Mouse (Mus musculus) hindbrain, embryonic 15.5 days (tissue): ENCODE measurements around the gene Spaca4. TPM values are rescaled to one million over a fixed set of nuclear protein-coding genes. Genes with fewer than 3 reads are reported as not detected.

Experiments
- ATAC-seq: fragments of 200-750 bp; cut with Nextera tagmentation; 2 replicates; pipeline ENCODE4 v1.8.0; 2017; ENCODE audit warnings: low read depth, moderate number of reproducible peaks, moderate TSS enrichment; ENCODE audit not compliant: low FRiP score
- H3K27ac ChIP-seq: fragments of 300-500 bp; sonication (generic); replicated peaks from 2 replicates; pipeline ENCODE4 v1.5.1; 2015; ENCODE audit warnings: mild to moderate bottlenecking, inconsistent platforms
- H3K27me3 ChIP-seq: fragments of 300-500 bp; sonication (generic); 2 replicates; pipeline ENCODE4 v1.6.1; 2015; ENCODE audit warnings: control low read depth, inconsistent platforms
- H3K36me3 ChIP-seq: fragments of 300-500 bp; sonication (generic); 2 replicates; pipeline ENCODE4 v1.6.1; 2015; ENCODE audit warnings: control low read depth, inconsistent platforms
- H3K4me1 ChIP-seq: fragments of 300-500 bp; sonication (generic); replicated peaks from 2 replicates; pipeline ENCODE4 v1.6.1; 2015; ENCODE audit warnings: control low read depth, inconsistent platforms
- H3K4me2 ChIP-seq: fragments of 300-500 bp; sonication (generic); 2 replicates; pipeline ENCODE4 v1.6.1; 2015; ENCODE audit warnings: moderate library complexity, mild to moderate bottlenecking, inconsistent platforms
- H3K4me3 ChIP-seq: fragments of 300-500 bp; sonication (generic); 2 replicates; pipeline ENCODE4 v1.5.1; 2015; ENCODE audit warnings: mild to moderate bottlenecking, inconsistent platforms
- H3K9ac ChIP-seq: fragments of 300-500 bp; sonication (generic); 2 replicates; pipeline ENCODE4 v1.6.1; 2015; ENCODE audit warnings: inconsistent platforms
- H3K9me3 ChIP-seq: fragments of 300-500 bp; sonication (generic); 2 replicates; pipeline ENCODE4 v1.6.1; 2016; ENCODE audit warnings: control low read depth, inconsistent platforms
- WGBS: fragments of 180-500 bp; shearing (Covaris S2); methylation state at CpG from one replicate; pipeline ENCODE4 v1.1.7; 2015; 5-methylcytosine and 5-hydroxymethylcytosine counted together
- polyA plus RNA-seq: library from polyadenylated mRNA; unstranded; fragments of >200 nt; fragmentation: Nextera tagmentation; extraction: Ambion mirVana; gene quantifications from 2 replicates; pipeline ENCODE4 v1.2.1, GENCODE M21; 2015

The Spaca4 gene
- polyA plus RNA-seq, 1 experiment from 2014 or later: not detected

DNA sequence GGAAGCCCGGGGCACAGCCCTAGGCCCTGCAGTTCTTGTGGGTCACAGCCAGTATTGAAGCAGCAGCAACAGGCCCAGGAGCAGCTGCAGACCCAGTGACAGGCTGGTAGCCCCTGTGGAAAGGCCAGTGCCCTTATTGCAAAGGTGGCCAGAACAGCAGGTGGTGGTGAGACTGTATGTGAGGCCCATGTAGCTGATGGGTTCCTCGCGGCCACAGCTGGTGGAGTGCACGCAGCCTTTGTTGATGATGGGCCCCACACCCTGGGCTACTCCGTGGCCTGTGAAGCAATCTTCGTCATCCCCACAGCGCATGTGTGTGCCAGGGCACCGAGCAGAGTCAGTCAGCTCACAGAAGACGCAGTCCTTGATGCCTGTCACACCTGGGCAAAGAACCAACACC, 462 bp downstream of the Spaca4 start:
- H3K36me3 ChIP-seq: peaks cover 32% of the 10 kb centered on the region
- H3K4me3 ChIP-seq: no peak overlapping the region
- no peaks in the 10 kb centered on the region for H3K9me3 ChIP-seq
- WGBS: 97% methylated on average over 9 of the region's 9 CpGs
- no peak overlapping the region for H3K27ac ChIP-seq
- no peak overlapping the region for H3K9ac ChIP-seq
- no peak overlapping the region for H3K4me2 ChIP-seq
- no peak for ATAC-seq
- H3K4me1 ChIP-seq: no peaks in the 10 kb centered on the region
- H3K27me3 ChIP-seq: no peaks in the 10 kb centered on the region

- 97% methylated on average over 14 of the region's 14 CpGs for WGBS
- H3K9me3 ChIP-seq: no peaks in the 10 kb centered on the region
- H3K4me2 ChIP-seq: no peak overlapping the region
- no peak for ATAC-seq
- peaks cover 10% of the 10 kb centered on the region for H3K4me1 ChIP-seq
- no peak overlapping the region for H3K9ac ChIP-seq
- H3K36me3 ChIP-seq: peaks cover 36% of the 10 kb centered on the region
- no peak overlapping the region for H3K4me3 ChIP-seq
- H3K27me3 ChIP-seq: no peaks in the 10 kb centered on the region
- H3K27ac ChIP-seq: no peak overlapping the region
These were observed 1.8 kb downstream of the Spaca4 start for GRCm38 (mm10) chr7:45723781-45724180.

- H3K27ac ChIP-seq: no peak overlapping the region
- no peaks in the 10 kb centered on the region for H3K27me3 ChIP-seq
- H3K36me3 ChIP-seq: peaks cover 36% of the 10 kb centered on the region
- H3K4me2 ChIP-seq: no peak overlapping the region
- H3K9me3 ChIP-seq: no peaks in the 10 kb centered on the region
- peaks cover 13% of the 10 kb centered on the region for H3K4me1 ChIP-seq
- no peak for ATAC-seq
- no peak overlapping the region for H3K4me3 ChIP-seq
- H3K9ac ChIP-seq: no peak overlapping the region
- 96% methylated on average over 4 of the region's 4 CpGs for WGBS
These were observed 2.3 kb downstream of the Spaca4 start for GRCm38 (mm10) chr7:45723301-45723700.

DNA sequence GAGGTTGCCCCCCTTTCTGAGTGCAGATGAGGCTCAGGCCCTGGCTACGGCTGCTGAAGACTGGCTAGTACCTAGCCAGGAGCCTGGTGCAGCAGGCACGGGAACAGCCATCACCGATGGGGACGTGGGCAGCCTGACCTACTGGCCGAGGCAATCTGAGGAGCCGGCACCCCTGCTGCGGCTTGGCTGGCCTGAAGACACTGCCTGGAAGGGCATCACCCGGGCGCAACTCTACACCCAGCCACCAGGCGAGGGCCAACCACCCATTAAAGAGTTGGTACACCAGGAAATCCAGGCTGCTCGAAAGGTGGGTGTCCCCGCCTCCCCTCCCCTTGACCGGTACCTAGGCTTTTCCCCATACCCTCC, 3.3 kb downstream of the Spaca4 start:
- no peak for ATAC-seq
- peaks cover 36% of the 10 kb centered on the region for H3K36me3 ChIP-seq

GRCm38 (mm10) chr7:45721642-45722347, 3.8 kb downstream of the Spaca4 start:
- H3K9ac ChIP-seq: no peak overlapping the region
- H3K27ac ChIP-seq: no peak overlapping the region
- no peaks in the 10 kb centered on the region for H3K27me3 ChIP-seq
- peaks cover 18% of the 10 kb centered on the region for H3K4me1 ChIP-seq
- peaks cover 32% of the 10 kb centered on the region for H3K36me3 ChIP-seq
- H3K9me3 ChIP-seq: no peaks in the 10 kb centered on the region
- no peak overlapping the region for H3K4me2 ChIP-seq
- H3K4me3 ChIP-seq: no peak overlapping the region
- ATAC-seq: no peak
- 53% methylated on average over 13 of the region's 13 CpGs for WGBS

More for the DNA sequence above, 3.3 kb downstream of the Spaca4 start:
- H3K27me3 ChIP-seq: no peaks in the 10 kb centered on the region
- no peak overlapping the region for H3K9ac ChIP-seq
- H3K27ac ChIP-seq: no peak overlapping the region
- H3K4me3 ChIP-seq: no peak overlapping the region
- 79% methylated on average over 13 of the region's 13 CpGs for WGBS
- H3K4me1 ChIP-seq: peaks cover 13% of the 10 kb centered on the region
- no peak overlapping the region for H3K4me2 ChIP-seq
- no peaks in the 10 kb centered on the region for H3K9me3 ChIP-seq

- Histone ChIP-seq H3K9me3 (no peaks in the 10 kb centered on the region), H3K27me3 (no peaks in the 10 kb centered on the region), H3K4me3 (no peak overlapping the region), H3K4me1 (peaks cover 24% of the 10 kb centered on the region), H3K9ac (no peak overlapping the region), H3K36me3 (peaks cover 26% of the 10 kb centered on the region), H3K27ac (no peak overlapping the region), H3K4me2 (no peak overlapping the region)
- no peak for ATAC-seq
- 82% methylated on average over 7 of the region's 7 CpGs for WGBS
These were observed 4.4 kb downstream of the Spaca4 start for GRCm38 (mm10) chr7:45721234-45721571.

- WGBS: 83% methylated on average over 14 of the region's 14 CpGs
- Histone ChIP-seq H3K4me3 (no peak within 1 kb of the TSS), H3K9me3 (no peaks in the 10 kb centered on the region), H3K27ac (no peak within 1 kb of the TSS), H3K4me1 (peaks cover 30% of the 10 kb centered on the region), H3K4me2 (no peak within 1 kb of the TSS), H3K9ac (no peak within 1 kb of the TSS), H3K27me3 (no peaks in the 10 kb centered on the region), H3K36me3 (peaks cover 26% of the 10 kb centered on the region)
- ATAC-seq: no peak
These were observed 5.0 kb downstream of the Spaca4 start, which contains the start of gene Fam83e for GRCm38 (mm10) chr7:45720413-45721233. TSS of gene Fam83e (plus strand) at chr7:45721212.

- no peaks in the 10 kb centered on the region for H3K9me3 ChIP-seq
- no peak overlapping the region for H3K27ac ChIP-seq
- no peak for ATAC-seq
- H3K4me3 ChIP-seq: no peak overlapping the region
- no peak overlapping the region for H3K9ac ChIP-seq
- WGBS: 91% methylated on average over 16 of the region's 16 CpGs
- H3K36me3 ChIP-seq: peaks cover 24% of the 10 kb centered on the region
- peaks cover 34% of the 10 kb centered on the region for H3K4me1 ChIP-seq
- H3K4me2 ChIP-seq: 0 out of 2 replicates have a peak overlapping the region, but pooled peaks have one; percentile 81
- no peaks in the 10 kb centered on the region for H3K27me3 ChIP-seq
These were observed 5.7 kb downstream of the Spaca4 start for GRCm38 (mm10) chr7:45719738-45720412.

DNA sequence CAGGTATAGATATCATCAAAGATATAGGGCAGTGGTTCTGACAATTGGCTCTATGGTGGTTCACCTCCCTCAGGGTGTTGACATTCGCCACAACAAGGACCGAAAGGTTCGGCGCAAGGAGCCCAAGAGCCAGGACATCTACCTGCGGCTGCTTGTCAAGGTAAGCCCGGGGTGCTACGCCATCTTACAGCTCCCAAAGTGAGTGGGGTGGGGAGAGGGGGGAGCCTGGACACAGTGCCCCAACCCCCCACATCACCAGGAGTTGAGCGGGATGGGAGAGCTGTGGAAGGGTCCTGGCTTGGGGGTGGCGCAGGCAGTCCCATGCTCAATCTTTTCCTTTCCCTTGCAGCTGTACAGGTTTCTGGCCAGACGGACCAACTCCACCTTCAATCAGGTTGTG, 6.4 kb downstream of the Spaca4 start:
- Histone ChIP-seq H3K9me3 (no peaks in the 10 kb centered on the region), H3K27me3 (no peaks in the 10 kb centered on the region), H3K27ac (no peak overlapping the region), H3K36me3 (peaks cover 22% of the 10 kb centered on the region), H3K4me2 (peak overlapping the region; percentile 81), H3K9ac (peak overlapping the region; percentile 88), H3K4me1 (peaks cover 40% of the 10 kb centered on the region), H3K4me3 (peak overlapping the region; percentile 90)
- ATAC-seq: no peak
- WGBS: 84% methylated on average over 10 of the region's 10 CpGs

GRCm38 (mm10) chr7:45718331-45718730, 7.3 kb downstream of the Spaca4 start:
- Histone ChIP-seq H3K4me3 (peak overlapping the region; percentile 90), H3K4me1 (peaks cover 48% of the 10 kb centered on the region), H3K27ac (peak overlapping the region; percentile 92), H3K9ac (peak overlapping the region; percentile 88), H3K9me3 (no peaks in the 10 kb centered on the region), H3K4me2 (peak overlapping the region; percentile 81), H3K36me3 (peaks cover 16% of the 10 kb centered on the region), H3K27me3 (no peaks in the 10 kb centered on the region)
- ATAC-seq: no peak
- WGBS: 0% methylated on average over 20 of the region's 20 CpGs

- Histone ChIP-seq H3K4me3 (peak within 1 kb of the TSS; percentile 90), H3K9ac (peak within 1 kb of the TSS; percentile 92), H3K4me1 (peaks cover 48% of the 10 kb centered on the region), H3K27me3 (no peaks in the 10 kb centered on the region), H3K36me3 (peaks cover 20% of the 10 kb centered on the region), H3K4me2 (peak within 1 kb of the TSS; percentile 81), H3K9me3 (no peaks in the 10 kb centered on the region), H3K27ac (peak within 1 kb of the TSS; percentile 92)
- ATAC-seq: peak; percentile 77
- WGBS: under 1% methylated on average over 41 of the region's 41 CpGs
These were observed 7.7 kb downstream of the Spaca4 start, which contains the start of gene Sphk2 for GRCm38 (mm10) chr7:45717918-45718297. TSS of gene Sphk2 (minus strand) at chr7:45718002.
